Mouse (Mus musculus) megakaryocyte, embryonic 14.5 days (primary cell): ENCODE measurements at regions not wholly inside any gene's neighbourhood (a gene's known extent, or its start where the extent isn't known, plus 50 kb on each side); places are given as distances from the start of the nearest gene placed in this dataset.

Experiments
- FLI1 ChIP-seq: IDR thresholded peaks from 2 replicates; pipeline ENCODE4 v1.6.1; 2012; ENCODE audit warnings: low read length, inconsistent platforms, mixed read lengths
- GATA1 ChIP-seq: IDR thresholded peaks from 3 replicates; pipeline ENCODE4 v1.6.1; 2012; ENCODE audit warnings: mixed read lengths, low read length, inconsistent platforms, borderline replicate concordance

GRCm38 (mm10) chr7:129941311-129942029 lies 349.8 kb downstream of the Wdr11 start:
- TF ChIP-seq GATA1 (no peak), FLI1 (no peak)
